Mouse (Mus musculus) kidney, embryonic 14.5 days (tissue): Measurements from ENCODE around the gene Clic1. TPM values are rescaled to one million over a fixed set of nuclear protein-coding genes. Genes with fewer than 3 reads are reported as not detected.

Experiments
- ATAC-seq: fragments of 200-750 bp; cut with Nextera tagmentation; 2 replicates; pipeline ENCODE4 v1.8.0; 2017; ENCODE audit warnings: moderate number of reproducible peaks, mild to moderate bottlenecking, moderate TSS enrichment, moderate library complexity; ENCODE audit not compliant: low FRiP score, low TSS enrichment
- H3K27ac ChIP-seq: fragments of 300-500 bp; sonication (generic); 2 replicates; pipeline ENCODE4 v1.5.1; 2014; ENCODE audit warnings: low read depth, mild to moderate bottlenecking, low read length, moderate library complexity, mixed read lengths
- H3K27me3 ChIP-seq: fragments of 300-500 bp; sonication (generic); 2 replicates; pipeline ENCODE4 v1.6.1; 2014; ENCODE audit warnings: mild to moderate bottlenecking, low read length; ENCODE audit not compliant: control insufficient read depth, insufficient read depth
- H3K36me3 ChIP-seq: fragments of 300-500 bp; sonication (generic); 2 replicates; pipeline ENCODE4 v1.6.1; 2014; ENCODE audit warnings: low read length, mixed read lengths; ENCODE audit not compliant: control insufficient read depth, insufficient read depth
- H3K4me1 ChIP-seq: fragments of 300-500 bp; sonication (generic); 2 replicates; pipeline ENCODE4 v1.6.1; 2014; ENCODE audit warnings: low read length, mixed read lengths; ENCODE audit not compliant: control insufficient read depth, insufficient read depth
- H3K4me2 ChIP-seq: fragments of 300-500 bp; sonication (generic); replicated peaks from 2 replicates; pipeline ENCODE4 v1.6.1; 2014; ENCODE audit warnings: low read depth, mild to moderate bottlenecking, low read length
- H3K4me3 ChIP-seq: fragments of 300-500 bp; sonication (generic); 2 replicates; pipeline ENCODE4 v1.5.1; 2014; ENCODE audit warnings: mild to moderate bottlenecking, low read length
- H3K9ac ChIP-seq: fragments of 300-500 bp; sonication (generic); 2 replicates; pipeline ENCODE4 v1.6.1; 2014; ENCODE audit warnings: low read depth, mild to moderate bottlenecking, low read length, moderate library complexity
- H3K9me3 ChIP-seq: fragments of 300-500 bp; sonication (generic); 2 replicates; pipeline ENCODE4 v1.6.1; 2016; ENCODE audit warnings: low read length; ENCODE audit not compliant: control insufficient read depth
- WGBS: fragments of 180-500 bp; shearing (Covaris S2); extraction: QIAGEN DNeasy Blood & Tissue Kit; methylation state at CpG from one replicate; pipeline ENCODE4 v1.1.7; 2014; 5-methylcytosine and 5-hydroxymethylcytosine counted together
- polyA plus RNA-seq: library from polyadenylated mRNA; unstranded; fragments of >200 nt; fragmentation: Nextera tagmentation; extraction: Ambion mirVana; gene quantifications from 2 replicates; pipeline ENCODE4 v1.2.1, GENCODE M21; 2014

Clic1 gene
- polyA plus RNA-seq, 1 experiment from 2014 or later = 72.1 TPM

DNA sequence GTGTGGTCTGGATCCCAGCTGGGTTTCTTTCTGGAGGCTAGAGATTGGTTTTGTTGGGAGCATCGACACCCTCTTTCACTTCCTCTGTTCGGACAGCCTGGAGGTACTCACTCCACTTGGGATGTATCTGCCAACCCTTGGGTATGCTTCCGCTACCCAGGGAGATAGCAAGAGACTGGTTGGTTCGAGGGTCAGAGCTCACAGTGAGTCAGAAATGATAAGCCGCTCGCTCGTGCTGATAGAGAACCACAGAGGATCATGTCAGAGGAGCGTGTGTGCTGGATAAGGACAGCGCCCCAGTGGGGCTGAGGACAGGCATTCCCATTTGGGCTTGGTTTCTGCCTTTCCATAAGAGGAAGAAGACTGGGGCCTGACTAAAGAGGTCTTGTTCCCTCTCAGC, 30.0 kb downstream of the Clic1 start:
- 61% methylated on average over 9 of the region's 9 CpGs for WGBS
- peaks cover 3% of the 10 kb centered on the region; the same call in 1 of the 2 replicates for H3K9me3 ChIP-seq
- no peak overlapping the region for H3K27ac ChIP-seq
- no peak overlapping the region for H3K4me2 ChIP-seq
- no peak overlapping the region for H3K4me3 ChIP-seq
- ATAC-seq = no peak
- no peaks in the 10 kb centered on the region for H3K36me3 ChIP-seq
- H3K9ac ChIP-seq = no peak overlapping the region
- peaks cover 2% of the 10 kb centered on the region; the same call in 1 of the 2 replicates for H3K27me3 ChIP-seq
- peaks cover 9% of the 10 kb centered on the region; the same call in 1 of the 2 replicates for H3K4me1 ChIP-seq

DNA sequence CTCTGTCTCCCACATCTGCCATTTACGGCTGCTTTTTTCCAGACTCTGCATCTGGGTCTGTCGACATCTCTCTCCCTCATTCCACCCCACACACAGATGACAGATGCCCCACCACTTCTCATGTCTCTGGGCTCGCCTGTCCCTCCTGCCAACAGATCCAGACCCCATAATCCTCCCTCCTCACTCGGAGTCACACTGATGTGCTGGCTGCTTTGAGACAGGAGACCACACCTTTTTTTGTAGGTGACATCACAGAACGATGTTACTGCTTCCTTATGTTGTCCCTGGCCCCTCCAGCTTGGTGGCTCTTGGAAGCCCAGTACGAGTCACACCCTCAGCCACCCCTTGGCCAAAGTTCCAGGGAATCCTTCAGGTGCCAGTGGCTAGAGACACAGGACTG, 30.5 kb downstream of the Clic1 start:
- no peak overlapping the region for H3K4me2 ChIP-seq
- no peak overlapping the region for H3K9ac ChIP-seq
- peaks cover 2% of the 10 kb centered on the region; the same call in 1 of the 2 replicates for H3K27me3 ChIP-seq
- H3K36me3 ChIP-seq = no peaks in the 10 kb centered on the region
- no peak for ATAC-seq
- WGBS = 35% methylated on average over 6 of the region's 6 CpGs
- H3K4me3 ChIP-seq = no peak overlapping the region
- no peak overlapping the region for H3K27ac ChIP-seq
- H3K9me3 ChIP-seq = peaks cover 2% of the 10 kb centered on the region; the same call in 1 of the 2 replicates
- H3K4me1 ChIP-seq = peaks cover 9% of the 10 kb centered on the region; the same call in 1 of the 2 replicates

DNA sequence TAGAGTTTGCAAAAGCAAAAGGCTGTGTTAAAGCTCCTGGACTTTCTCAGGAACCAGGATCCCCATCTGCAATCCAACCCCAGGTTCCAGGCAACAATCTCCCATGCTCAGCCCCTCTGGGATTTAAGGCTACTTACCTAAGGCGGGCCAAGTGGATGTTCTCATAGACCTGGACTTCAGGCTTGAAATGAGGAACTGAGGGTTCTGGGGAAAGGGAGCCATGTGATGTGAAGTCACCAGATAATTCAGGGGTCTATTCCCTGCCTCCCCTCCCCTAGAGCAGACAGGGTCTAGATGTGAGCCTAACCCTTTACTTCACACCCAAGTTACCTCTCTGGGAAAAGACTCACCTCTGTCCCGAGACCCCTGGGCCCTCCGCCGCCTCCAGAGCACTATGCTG, 30.9 kb downstream of the Clic1 start:
- Histone ChIP-seq H3K27me3 (peaks cover 2% of the 10 kb centered on the region; the same call in 1 of the 2 replicates), H3K9ac (no peak overlapping the region), H3K9me3 (no peaks in the 10 kb centered on the region), H3K27ac (no peak overlapping the region), H3K4me3 (no peak overlapping the region), H3K4me1 (peaks cover 9% of the 10 kb centered on the region; the same call in 1 of the 2 replicates), H3K4me2 (no peak overlapping the region), H3K36me3 (no peaks in the 10 kb centered on the region)
- ATAC-seq = no peak
- 90% methylated on average over 4 of the region's 4 CpGs for whole genome bisulfite sequencing

DNA sequence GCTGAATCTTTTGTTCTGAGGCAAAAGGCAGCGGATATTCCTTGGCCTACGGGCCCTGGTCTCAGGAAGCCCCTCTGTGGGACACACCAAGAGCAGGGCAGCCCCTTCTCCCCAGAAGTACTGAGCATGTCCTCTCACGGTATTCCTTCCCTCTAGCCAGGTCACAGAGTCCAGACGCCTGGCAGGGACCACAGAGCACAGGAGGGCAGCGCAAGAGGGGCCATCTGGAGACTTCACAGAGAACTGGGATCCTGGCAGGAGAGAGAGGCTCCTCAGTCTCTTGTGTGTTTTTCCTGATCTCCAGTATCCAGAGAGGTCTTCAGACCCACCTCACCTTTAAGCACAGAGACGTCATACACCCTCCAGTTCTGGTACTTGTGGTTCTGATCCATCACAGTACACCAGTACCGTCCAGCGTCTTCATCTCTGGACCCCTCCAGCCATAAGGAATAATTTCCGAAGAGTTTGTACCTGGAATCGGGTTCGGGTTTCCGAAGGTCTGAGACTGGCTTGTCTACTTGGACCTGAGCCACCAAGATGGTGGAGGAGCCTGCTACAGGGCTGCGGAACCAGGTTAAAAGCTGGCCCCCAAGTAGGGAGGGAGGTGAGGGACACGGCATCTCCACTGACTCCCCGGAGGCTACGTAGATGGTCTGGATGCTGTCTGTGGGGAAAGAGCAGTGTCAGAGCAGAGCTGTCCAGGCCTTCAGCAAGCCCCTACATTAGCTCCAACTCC, 33.2 kb downstream of the Clic1 start:
- Histone ChIP-seq H3K27me3 (peaks cover 2% of the 10 kb centered on the region; the same call in 1 of the 2 replicates), H3K27ac (no peak overlapping the region), H3K4me3 (no peak overlapping the region), H3K9ac (no peak overlapping the region), H3K9me3 (no peaks in the 10 kb centered on the region), H3K36me3 (no peaks in the 10 kb centered on the region), H3K4me1 (no peaks in the 10 kb centered on the region), H3K4me2 (no peak overlapping the region)
- no peak for ATAC-seq
- WGBS = 81% methylated on average over 16 of the region's 16 CpGs

DNA sequence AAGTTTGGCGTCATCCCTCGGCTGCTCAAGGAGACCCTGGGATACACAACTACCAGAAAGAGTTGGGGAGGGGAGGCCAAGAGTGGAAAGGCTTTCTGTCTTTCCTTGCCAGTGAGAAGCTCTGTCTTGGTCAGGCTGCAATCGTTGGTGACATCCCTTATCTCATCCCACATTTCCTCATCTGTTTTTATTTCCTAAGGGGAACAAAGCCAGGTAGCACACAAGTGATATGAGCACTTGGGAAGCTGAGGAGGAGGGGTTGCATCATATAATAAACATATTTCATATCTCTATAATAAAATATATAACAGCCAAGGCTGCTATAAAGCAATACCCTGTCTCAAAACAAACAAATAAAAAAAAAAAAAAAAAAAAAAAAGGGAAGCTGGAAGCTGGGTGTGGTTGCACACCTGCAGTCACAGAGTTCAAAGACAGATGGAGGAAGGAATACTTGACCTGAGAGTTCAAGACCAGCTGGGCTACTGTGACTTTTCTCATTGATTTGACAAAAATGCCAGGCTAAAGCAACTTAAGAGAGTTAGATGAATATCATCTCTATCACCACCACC, 34.2 kb downstream of the Clic1 start:
- H3K4me3 ChIP-seq = no peak overlapping the region
- no peak overlapping the region for H3K9ac ChIP-seq
- no peak for ATAC-seq
- no peaks in the 10 kb centered on the region for H3K9me3 ChIP-seq
- no peak overlapping the region for H3K27ac ChIP-seq
- 85% methylated on average over 3 of the region's 3 CpGs for WGBS
- H3K36me3 ChIP-seq = no peaks in the 10 kb centered on the region
- no peaks in the 10 kb centered on the region for H3K27me3 ChIP-seq
- H3K4me1 ChIP-seq = no peaks in the 10 kb centered on the region
- H3K4me2 ChIP-seq = no peak overlapping the region

DNA sequence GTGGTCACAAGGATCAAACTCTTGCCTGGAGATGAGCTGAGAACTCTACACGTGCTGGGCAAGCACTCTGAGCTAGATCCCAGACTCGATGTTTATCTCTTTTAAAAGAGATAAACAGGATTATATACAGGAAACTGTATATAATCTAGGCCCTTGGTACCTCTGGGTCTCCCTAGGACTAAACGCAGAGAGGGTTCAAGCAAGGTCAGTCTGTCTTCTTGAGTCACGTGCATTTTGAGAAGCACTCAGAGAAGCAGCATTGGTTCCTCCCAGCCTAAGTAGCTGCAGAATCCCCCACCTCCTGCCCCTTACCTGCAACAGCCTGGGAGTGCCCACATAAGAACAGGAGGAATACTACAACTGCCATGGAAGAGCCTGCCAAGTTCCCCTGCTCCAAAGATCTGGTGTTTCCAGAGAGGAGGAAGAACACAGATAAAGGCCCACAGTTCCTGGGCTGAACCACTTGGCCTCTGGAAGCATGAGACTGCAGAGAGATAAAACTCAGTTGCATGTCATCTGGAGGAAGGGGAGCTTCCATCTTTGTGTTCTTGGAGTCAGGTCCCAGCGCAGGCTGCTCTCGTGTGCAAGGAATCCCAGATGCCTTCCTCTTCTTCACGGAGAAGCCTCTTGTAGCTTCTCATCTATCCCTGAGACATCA, 35.6 kb downstream of the Clic1 start, which contains the start of gene Ly6g6f:
Ly6g6f (minus strand) TSS at position 403 of the 658 bp plus-strand sequence.
- peaks cover 7% of the 10 kb centered on the region for H3K4me1 ChIP-seq
- H3K36me3 ChIP-seq = no peaks in the 10 kb centered on the region
- no peak within 1 kb of the TSS for H3K4me2 ChIP-seq
- no peaks in the 10 kb centered on the region for H3K27me3 ChIP-seq
- no peak for ATAC-seq
- no peaks in the 10 kb centered on the region for H3K9me3 ChIP-seq
- H3K9ac ChIP-seq = no peak within 1 kb of the TSS
- no peak within 1 kb of the TSS for H3K4me3 ChIP-seq
- H3K27ac ChIP-seq = no peak within 1 kb of the TSS
- WGBS = 85% methylated on average over 7 of the region's 7 CpGs

DNA sequence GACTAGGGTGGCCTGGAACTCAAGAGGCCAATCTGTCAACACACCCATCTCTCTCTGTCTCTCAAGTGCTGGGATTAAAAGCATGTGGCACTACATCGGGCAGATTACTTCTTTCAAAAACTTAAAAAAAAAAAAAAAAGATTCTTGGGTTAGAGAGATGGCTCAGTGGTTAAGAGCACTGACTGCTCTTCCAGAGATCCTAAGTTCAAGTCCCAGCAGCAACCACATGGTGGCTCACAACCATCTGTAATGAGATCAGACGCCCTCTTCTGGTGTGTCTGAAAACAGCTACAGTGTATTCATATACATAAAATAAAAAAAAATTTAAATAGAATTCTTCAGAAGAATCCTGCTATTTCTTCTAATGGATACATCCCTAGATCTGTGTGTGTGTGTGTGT, 38.4 kb downstream of the Clic1 start:
- no peak overlapping the region for H3K27ac ChIP-seq
- 61% methylated on average over 2 of the region's 2 CpGs for WGBS
- no peak overlapping the region for H3K4me2 ChIP-seq
- H3K36me3 ChIP-seq = peaks cover 15% of the 10 kb centered on the region
- no peak overlapping the region for H3K9ac ChIP-seq
- peaks cover 12% of the 10 kb centered on the region for H3K4me1 ChIP-seq
- no peaks in the 10 kb centered on the region for H3K9me3 ChIP-seq
- H3K27me3 ChIP-seq = no peaks in the 10 kb centered on the region
- ATAC-seq = no peak
- no peak overlapping the region for H3K4me3 ChIP-seq

DNA sequence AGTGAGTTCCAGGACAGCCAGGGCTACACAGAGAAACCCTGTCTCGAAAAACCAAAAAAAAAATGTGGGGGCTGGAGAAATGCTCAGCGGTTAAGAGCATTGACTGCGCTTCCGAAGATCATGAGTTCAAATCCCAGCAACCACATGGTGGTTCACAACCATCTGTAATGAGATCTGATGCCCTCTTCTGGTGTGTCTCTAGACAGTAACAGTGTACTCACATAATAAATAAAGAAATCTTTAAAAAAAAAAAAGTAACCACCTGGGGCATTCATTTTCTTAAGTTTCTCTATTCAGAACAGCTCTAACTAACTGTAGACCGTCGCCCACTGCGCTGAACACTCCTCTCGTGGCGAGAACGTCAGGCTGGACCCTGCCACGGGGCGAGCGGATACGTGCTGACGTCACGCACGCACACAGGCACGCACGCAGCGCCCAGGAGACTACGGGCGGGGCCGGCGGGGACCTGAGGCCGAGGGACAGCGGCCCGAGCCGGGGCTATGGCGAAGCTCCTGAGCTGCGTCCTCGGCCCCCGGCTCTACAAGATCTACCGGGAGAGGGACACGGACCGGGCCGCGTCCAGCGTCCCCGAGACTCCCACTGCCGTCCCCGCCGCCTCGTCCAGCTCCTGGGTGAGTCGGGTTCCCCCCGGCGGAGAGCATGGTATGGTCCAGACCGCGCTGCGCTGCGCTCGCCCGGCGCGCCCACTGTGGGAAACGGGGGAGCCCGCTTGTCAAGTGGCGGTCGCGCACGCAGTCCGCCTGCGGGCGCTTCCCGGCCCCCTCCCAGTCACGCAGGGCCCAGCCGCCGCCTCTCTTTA, 39.3 kb downstream of the Clic1 start, which contains the start of gene Abhd16a:
Abhd16a (plus strand) TSS at position 439 of the 820 bp plus-strand sequence.
- peak; percentile 98 for ATAC-seq
- peak within 1 kb of the TSS; percentile 67 for H3K4me2 ChIP-seq
- 4% methylated on average over 53 of the region's 67 CpGs for WGBS

More for the DNA sequence above, 39.3 kb downstream of the Clic1 start, which contains the start of gene Abhd16a:
- Histone ChIP-seq H3K9me3 (no peaks in the 10 kb centered on the region), H3K36me3 (peaks cover 20% of the 10 kb centered on the region), H3K4me1 (peaks cover 12% of the 10 kb centered on the region), H3K27ac (peak within 1 kb of the TSS; percentile 95), H3K4me3 (peak within 1 kb of the TSS; percentile 64), H3K27me3 (no peaks in the 10 kb centered on the region), H3K9ac (peak within 1 kb of the TSS; percentile 86)
